Mouse (Mus musculus): ENCODE measurements around the gene Nell1. TPM values are rescaled to one million over a fixed set of nuclear protein-coding genes. Genes with fewer than 3 reads are reported as not detected.

Gene Nell1
- polyA plus RNA-seq, 1 experiment from 2014 or later, result 0.69 TPM

DNA sequence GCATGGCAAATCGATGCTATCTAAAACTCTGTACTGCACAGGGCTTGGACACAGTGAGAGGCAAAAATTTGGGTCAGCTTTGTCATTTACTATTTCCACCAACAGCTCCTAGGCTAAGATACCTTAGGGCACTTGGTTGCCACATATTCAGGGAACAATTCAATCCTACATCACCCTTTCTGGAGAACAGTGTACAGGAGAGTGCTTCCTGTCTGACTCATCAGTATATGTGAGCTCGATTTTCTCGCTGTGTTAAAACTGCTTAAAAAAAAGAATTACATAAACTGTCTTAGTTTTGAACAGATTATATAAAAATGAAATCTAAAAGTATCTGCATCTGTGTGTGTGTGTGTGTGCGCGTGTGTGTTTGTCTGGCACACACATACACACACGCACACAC is 211.6 kb downstream of the Nell1 start:
- Histone ChIP-seq H3K4me1 (ENCODE audit: control insufficient read depth, insufficient read depth, low read length) (no peaks in the 10 kb centered on the region), H3K27ac (ENCODE audit: low read depth, low read length) (no peak overlapping the region)

GRCm38 (mm10) chr7:50193955-50194354 is 219.3 kb downstream of the Nell1 start:
- H3K4me2 ChIP-seq, result no peak overlapping the region
- H3K9ac ChIP-seq (ENCODE audit: low read depth, low read length), result no peak overlapping the region
- 85% methylated on average over 7 of the region's 7 CpGs for WGBS (ENCODE audit: insufficient replicate concordance)
- H3K4me1 ChIP-seq (ENCODE audit: control insufficient read depth, insufficient read depth, low read length), result no peaks in the 10 kb centered on the region
- H3K27ac ChIP-seq (ENCODE audit: low read depth, low read length), result no peak overlapping the region
- H3K27me3 ChIP-seq (ENCODE audit: control insufficient read depth, insufficient read depth, low read length), result no peaks in the 10 kb centered on the region
- H3K4me3 ChIP-seq (ENCODE audit: low read depth, low read length), result no peak overlapping the region
- no peaks in the 10 kb centered on the region for H3K9me3 ChIP-seq (replicated peaks; ENCODE audit: control insufficient read depth, low read length)
- no peak for ATAC-seq (replicated peaks; ENCODE audit: insufficient number of reproducible peaks, low FRiP score, low TSS enrichment)
- no peaks in the 10 kb centered on the region for H3K36me3 ChIP-seq (ENCODE audit: control insufficient read depth, insufficient read depth, low read length)

More for the DNA sequence above, 211.6 kb downstream of the Nell1 start:
- no peak for ATAC-seq (replicated peaks; ENCODE audit: insufficient number of reproducible peaks, low FRiP score, low TSS enrichment)
- H3K36me3 ChIP-seq (ENCODE audit: control insufficient read depth, insufficient read depth, low read length), result no peaks in the 10 kb centered on the region
- H3K9me3 ChIP-seq (replicated peaks; ENCODE audit: control insufficient read depth, low read length), result no peaks in the 10 kb centered on the region
- no peak overlapping the region for H3K9ac ChIP-seq (ENCODE audit: low read depth, low read length)
- WGBS (ENCODE audit: insufficient replicate concordance), result 84% methylated on average over 6 of the region's 6 CpGs
- no peak overlapping the region for H3K4me3 ChIP-seq (ENCODE audit: low read depth, low read length)
- H3K27me3 ChIP-seq (ENCODE audit: control insufficient read depth, insufficient read depth, low read length), result no peaks in the 10 kb centered on the region
- no peak overlapping the region for H3K4me2 ChIP-seq

- ATAC-seq (replicated peaks; ENCODE audit: insufficient number of reproducible peaks, low FRiP score, low TSS enrichment), result no peak
- no peaks in the 10 kb centered on the region for H3K27me3 ChIP-seq (ENCODE audit: control insufficient read depth, insufficient read depth, low read length)
- no peak overlapping the region for H3K9ac ChIP-seq (ENCODE audit: low read depth, low read length)
- H3K9me3 ChIP-seq (replicated peaks; ENCODE audit: control insufficient read depth, low read length), result no peaks in the 10 kb centered on the region
- H3K4me1 ChIP-seq (ENCODE audit: control insufficient read depth, insufficient read depth, low read length), result no peaks in the 10 kb centered on the region
- H3K27ac ChIP-seq (ENCODE audit: low read depth, low read length), result no peak overlapping the region
- no peak overlapping the region for H3K4me3 ChIP-seq (ENCODE audit: low read depth, low read length)
- WGBS (ENCODE audit: insufficient replicate concordance), result 68% methylated on average over 3 of the region's 3 CpGs
- no peaks in the 10 kb centered on the region for H3K36me3 ChIP-seq (ENCODE audit: control insufficient read depth, insufficient read depth, low read length)
- H3K4me2 ChIP-seq, result no peak overlapping the region
These were observed 220.5 kb downstream of the Nell1 start for GRCm38 (mm10) chr7:50195080-50195611.

- Histone ChIP-seq H3K4me1 (ENCODE audit: control insufficient read depth, insufficient read depth, low read length) (no peaks in the 10 kb centered on the region), H3K4me3 (ENCODE audit: low read depth, low read length) (no peak overlapping the region), H3K27ac (ENCODE audit: low read depth, low read length) (no peak overlapping the region), H3K9ac (ENCODE audit: low read depth, low read length) (no peak overlapping the region), H3K36me3 (ENCODE audit: control insufficient read depth, insufficient read depth, low read length) (no peaks in the 10 kb centered on the region), H3K27me3 (ENCODE audit: control insufficient read depth, insufficient read depth, low read length) (no peaks in the 10 kb centered on the region), H3K9me3 (replicated peaks; ENCODE audit: control insufficient read depth, low read length) (no peaks in the 10 kb centered on the region), H3K4me2 (no peak overlapping the region)
- no peak for ATAC-seq (replicated peaks; ENCODE audit: insufficient number of reproducible peaks, low FRiP score, low TSS enrichment)
- 45% methylated on average over 2 of the region's 2 CpGs for WGBS (ENCODE audit: insufficient replicate concordance)
These were observed 230.6 kb downstream of the Nell1 start for GRCm38 (mm10) chr7:50205268-50205667.

GRCm38 (mm10) chr7:50210678-50211251 is 236.1 kb downstream of the Nell1 start:
- Histone ChIP-seq H3K9me3 (replicated peaks; ENCODE audit: control insufficient read depth, low read length) (no peaks in the 10 kb centered on the region), H3K4me3 (ENCODE audit: low read depth, low read length) (no peak overlapping the region), H3K4me2 (no peak overlapping the region), H3K9ac (ENCODE audit: low read depth, low read length) (no peak overlapping the region), H3K27me3 (ENCODE audit: control insufficient read depth, insufficient read depth, low read length) (no peaks in the 10 kb centered on the region), H3K4me1 (ENCODE audit: control insufficient read depth, insufficient read depth, low read length) (no peaks in the 10 kb centered on the region), H3K27ac (ENCODE audit: low read depth, low read length) (no peak overlapping the region), H3K36me3 (ENCODE audit: control insufficient read depth, insufficient read depth, low read length) (no peaks in the 10 kb centered on the region)
- no peak for ATAC-seq (replicated peaks; ENCODE audit: insufficient number of reproducible peaks, low FRiP score, low TSS enrichment)
- WGBS (ENCODE audit: insufficient replicate concordance), result 43% methylated on average over 6 of the region's 6 CpGs

- H3K27ac ChIP-seq (ENCODE audit: low read depth, low read length), result no peak overlapping the region
- H3K36me3 ChIP-seq (ENCODE audit: control insufficient read depth, insufficient read depth, low read length), result no peaks in the 10 kb centered on the region
- H3K4me2 ChIP-seq, result no peak overlapping the region
- no peaks in the 10 kb centered on the region for H3K4me1 ChIP-seq (ENCODE audit: control insufficient read depth, insufficient read depth, low read length)
- no peaks in the 10 kb centered on the region for H3K27me3 ChIP-seq (ENCODE audit: control insufficient read depth, insufficient read depth, low read length)
- H3K9me3 ChIP-seq (replicated peaks; ENCODE audit: control insufficient read depth, low read length), result no peaks in the 10 kb centered on the region
- H3K9ac ChIP-seq (ENCODE audit: low read depth, low read length), result no peak overlapping the region
- no peak overlapping the region for H3K4me3 ChIP-seq (ENCODE audit: low read depth, low read length)
- no peak for ATAC-seq (replicated peaks; ENCODE audit: insufficient number of reproducible peaks, low FRiP score, low TSS enrichment)
These were observed 247.2 kb downstream of the Nell1 start for GRCm38 (mm10) chr7:50221849-50222248.

- Histone ChIP-seq H3K4me1 (ENCODE audit: control insufficient read depth, insufficient read depth, low read length) (no peaks in the 10 kb centered on the region), H3K4me3 (ENCODE audit: low read depth, low read length) (no peak overlapping the region), H3K36me3 (ENCODE audit: control insufficient read depth, insufficient read depth, low read length) (no peaks in the 10 kb centered on the region), H3K27ac (ENCODE audit: low read depth, low read length) (no peak overlapping the region), H3K9ac (ENCODE audit: low read depth, low read length) (no peak overlapping the region), H3K9me3 (replicated peaks; ENCODE audit: control insufficient read depth, low read length) (no peaks in the 10 kb centered on the region), H3K27me3 (ENCODE audit: control insufficient read depth, insufficient read depth, low read length) (no peaks in the 10 kb centered on the region), H3K4me2 (no peak overlapping the region)
- 75% methylated on average over 2 of the region's 2 CpGs for WGBS (ENCODE audit: insufficient replicate concordance)
- no peak for ATAC-seq (replicated peaks; ENCODE audit: insufficient number of reproducible peaks, low FRiP score, low TSS enrichment)
These were observed 252.0 kb downstream of the Nell1 start for GRCm38 (mm10) chr7:50226621-50227020.

- Histone ChIP-seq H3K27me3 (ENCODE audit: control insufficient read depth, insufficient read depth, low read length) (no peaks in the 10 kb centered on the region), H3K27ac (ENCODE audit: low read depth, low read length) (no peak overlapping the region), H3K4me1 (ENCODE audit: control insufficient read depth, insufficient read depth, low read length) (no peaks in the 10 kb centered on the region), H3K9ac (ENCODE audit: low read depth, low read length) (no peak overlapping the region), H3K9me3 (replicated peaks; ENCODE audit: control insufficient read depth, low read length) (no peaks in the 10 kb centered on the region), H3K36me3 (ENCODE audit: control insufficient read depth, insufficient read depth, low read length) (no peaks in the 10 kb centered on the region), H3K4me2 (no peak overlapping the region), H3K4me3 (ENCODE audit: low read depth, low read length) (no peak overlapping the region)
- no peak for ATAC-seq (replicated peaks; ENCODE audit: insufficient number of reproducible peaks, low FRiP score, low TSS enrichment)
- 76% methylated on average over 4 of the region's 4 CpGs for WGBS (ENCODE audit: insufficient replicate concordance)
These were observed 253.6 kb downstream of the Nell1 start for GRCm38 (mm10) chr7:50228273-50228672.

DNA sequence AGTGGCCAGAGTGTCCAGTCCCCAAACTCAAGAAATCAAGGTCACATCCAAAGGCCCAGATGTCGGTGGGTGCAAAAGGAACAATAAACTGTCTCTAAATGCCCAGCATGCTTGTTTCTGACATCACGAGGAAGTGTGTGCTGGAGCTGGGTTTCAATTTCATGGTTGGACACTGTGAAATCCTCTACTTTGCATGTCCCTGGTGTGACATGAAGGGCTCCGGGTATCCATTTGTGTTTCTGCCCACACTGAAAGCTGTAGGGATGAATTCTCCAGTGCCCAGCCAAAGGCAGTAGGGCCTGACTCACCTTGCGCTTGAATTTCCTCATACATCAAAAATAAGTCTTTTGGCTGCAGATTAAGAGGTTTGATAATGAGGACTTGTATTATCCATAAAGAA is 266.5 kb downstream of the Nell1 start:
- H3K4me3 ChIP-seq (ENCODE audit: low read depth, low read length), result no peak overlapping the region
- no peak overlapping the region for H3K27ac ChIP-seq (ENCODE audit: low read depth, low read length)
- H3K9me3 ChIP-seq (replicated peaks; ENCODE audit: control insufficient read depth, low read length), result no peaks in the 10 kb centered on the region
- H3K4me2 ChIP-seq, result no peak overlapping the region
- WGBS (ENCODE audit: insufficient replicate concordance), result 75% methylated on average over 4 of the region's 4 CpGs
- ATAC-seq (replicated peaks; ENCODE audit: insufficient number of reproducible peaks, low FRiP score, low TSS enrichment), result no peak
- no peak overlapping the region for H3K9ac ChIP-seq (ENCODE audit: low read depth, low read length)
- no peaks in the 10 kb centered on the region for H3K4me1 ChIP-seq (ENCODE audit: control insufficient read depth, insufficient read depth, low read length)
- H3K36me3 ChIP-seq (ENCODE audit: control insufficient read depth, insufficient read depth, low read length), result no peaks in the 10 kb centered on the region
- no peaks in the 10 kb centered on the region for H3K27me3 ChIP-seq (ENCODE audit: control insufficient read depth, insufficient read depth, low read length)
